Mouse (Mus musculus): ENCODE results near the gene 2610028H24Rik. TPM values are rescaled to one million over a fixed set of nuclear protein-coding genes. Genes with fewer than 3 reads are reported as not detected.

2610028H24Rik gene
- total RNA-seq, 4 experiments from 2014 or later = not detected

- DNase-seq (ENCODE audit: low spot score in 2 of 2) = no peak
Measured at GRCm38 (mm10) chr10:76488265-76488664, 39.4 kb downstream of the 2610028H24Rik start.

GRCm38 (mm10) chr10:76489205-76489604, 40.3 kb downstream of the 2610028H24Rik start:
- DNase-seq (ENCODE audit: low spot score in 2 of 2) = no peak

GRCm38 (mm10) chr10:76493527-76493926, 44.6 kb downstream of the 2610028H24Rik start:
- no peak for DNase-seq (ENCODE audit: low spot score in 2 of 2)

- DNase-seq (ENCODE audit: low spot score in 2 of 2) = no peak
Measured at GRCm38 (mm10) chr10:76495501-76495900, 46.6 kb downstream of the 2610028H24Rik start.

GRCm38 (mm10) chr10:76496366-76496765, 47.5 kb downstream of the 2610028H24Rik start:
- no peak for DNase-seq (ENCODE audit: low spot score in 2 of 2)

GRCm38 (mm10) chr10:76497522-76497921, 48.6 kb downstream of the 2610028H24Rik start:
- no peak for DNase-seq (ENCODE audit: low spot score in 2 of 2)

GRCm38 (mm10) chr10:76504271-76504943, 55.5 kb downstream of the 2610028H24Rik start:
- no peak for DNase-seq (ENCODE audit: low spot score in 2 of 2)

- DNase-seq (ENCODE audit: low spot score in 2 of 2) = no peak
Measured at GRCm38 (mm10) chr10:76505865-76506264, 57.0 kb downstream of the 2610028H24Rik start.

Other genes with a start within 250 kb of the 2610028H24Rik start
- gene Prmt2, start 211.2 kb upstream of the 2610028H24Rik start, total RNA-seq (2022) = 10 to 100 TPM; 46.5 to 57.7 (median 56.5) TPM
- gene S100b, start 195.2 kb upstream of the 2610028H24Rik start, total RNA-seq (2022) = 100 to 1,000 TPM; 175 to 204 (median 187) TPM
- gene Dip2a, start 103.8 kb upstream of the 2610028H24Rik start, total RNA-seq (2022) = 10 to 100 TPM; 62.9 to 72.8 (median 64.5) TPM
- not detected for gene AC141477.1, start 8.6 kb upstream of the 2610028H24Rik start, total RNA-seq (2022)
- gene Pcnt, start 6.3 kb upstream of the 2610028H24Rik start, total RNA-seq (2022) = 10 to 100 TPM; 26.1 to 33.6 (median 29.0) TPM
- 10 to 100 TPM; 46.2 to 56.3 (median 50.2) TPM for gene Mcm3ap, start 19.8 kb downstream of the 2610028H24Rik start, total RNA-seq (2022)
- 1 to 10 TPM; 4.0 to 5.4 (median 4.0) TPM for gene Ybey, start 20.0 kb downstream of the 2610028H24Rik start, total RNA-seq (2022)
- gene Lss, start 82.5 kb downstream of the 2610028H24Rik start, total RNA-seq (2022) = 10 to 100 TPM; 49.1 to 67.2 (median 58.5) TPM
- not detected for gene Spatc1l, start 113.2 kb downstream of the 2610028H24Rik start, total RNA-seq (2022)
- gene Ftcd, start 126.6 kb downstream of the 2610028H24Rik start, total RNA-seq (2022) = under 1 TPM in 2 of 4 experiments, not detected in 2; 0.15 to 0.17 TPM
- gene Col6a2, start 174.5 kb downstream of the 2610028H24Rik start, total RNA-seq (2022) = 10 to 100 TPM; 11.0 to 13.7 (median 11.7) TPM